Mouse (Mus musculus): ENCODE measurements at regions not wholly inside any gene's neighbourhood (a gene's known extent, or its start where the extent isn't known, plus 50 kb on each side); places are given as distances from the start of the nearest gene placed in this dataset.
A peak's percentile ranks its signal among the peaks of the same experiment; 100 is the strongest.

DNA sequence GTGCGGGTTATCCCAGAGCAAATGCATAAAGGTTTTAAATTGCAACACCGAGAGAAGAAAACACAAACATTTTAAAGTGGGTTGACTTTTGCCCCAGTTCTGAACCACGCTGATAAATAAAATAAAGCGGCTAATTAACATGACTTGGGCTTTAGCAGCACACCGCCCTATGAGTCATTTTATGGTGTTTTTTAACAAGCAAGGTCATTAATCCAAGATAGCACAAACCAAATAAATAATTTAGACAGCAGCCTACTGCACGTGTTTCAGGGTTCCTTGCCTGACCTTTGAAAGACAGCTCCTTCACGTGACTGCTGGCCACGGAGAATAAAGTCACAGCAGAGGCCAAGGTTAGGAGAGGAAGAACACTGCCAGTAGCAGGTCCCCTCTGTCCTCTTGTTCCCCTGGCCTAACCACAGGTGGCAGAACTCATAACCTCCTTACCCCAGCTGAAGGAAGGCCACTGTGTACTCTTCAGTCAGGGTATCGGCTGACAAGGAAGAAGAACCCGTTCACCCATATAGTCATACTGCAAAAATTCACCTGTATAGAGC is 371.8 kb upstream of the Acvr2a start:
- Histone ChIP-seq H3K36me3 (ENCODE audit: control insufficient read depth, insufficient read depth) (no peaks in the 10 kb centered on the region), H3K27me3 (replicated peaks; ENCODE audit: control insufficient read depth, insufficient read depth, low read length) (no peaks in the 10 kb centered on the region), H3K4me1 (replicated peaks; ENCODE audit: control insufficient read depth, insufficient read depth, low read length) (peaks cover 4% of the 10 kb centered on the region; the same call in 1 of the 2 replicates), H3K4me2 (replicated peaks; ENCODE audit: low read depth) (peak overlapping the region; percentile 53), H3K9me3 (ENCODE audit: control insufficient read depth) (no peaks in the 10 kb centered on the region), H3K4me3 (ENCODE audit: low read depth, low read length) (no peak overlapping the region; the same call in 1 of the 2 replicates), H3K27ac (ENCODE audit: low read depth, low read length) (peak overlapping the region; percentile 66), H3K9ac (ENCODE audit: low read depth, low read length) (no peak overlapping the region)
- peak; percentile 90 for ATAC-seq
- peak; percentile 28 for TF ChIP-seq CTCF (IDR thresholded peaks at IDR 0.05; ENCODE audit: low read depth)
- WGBS, result 28% methylated on average over 10 of the region's 10 CpGs

- WGBS, result 46% methylated on average over 5 of the region's 5 CpGs
- Histone ChIP-seq H3K27me3 (replicated peaks; ENCODE audit: control insufficient read depth, insufficient read depth, low read length) (no peaks in the 10 kb centered on the region), H3K27ac (ENCODE audit: low read depth, low read length) (no peak overlapping the region), H3K4me1 (replicated peaks; ENCODE audit: control insufficient read depth, insufficient read depth, low read length) (peaks cover 2% of the 10 kb centered on the region; the same call in 1 of the 2 replicates), H3K36me3 (ENCODE audit: control insufficient read depth, insufficient read depth) (no peaks in the 10 kb centered on the region), H3K9me3 (ENCODE audit: control insufficient read depth) (no peaks in the 10 kb centered on the region), H3K4me2 (replicated peaks; ENCODE audit: low read depth) (no peak overlapping the region), H3K4me3 (ENCODE audit: low read depth, low read length) (no peak overlapping the region), H3K9ac (ENCODE audit: low read depth, low read length) (no peak overlapping the region)
- TF ChIP-seq CTCF (IDR thresholded peaks at IDR 0.05; ENCODE audit: low read depth), result no peak
- ATAC-seq, result no peak
Observed at GRCm38 (mm10) chr2:48445898-48446604, 367.9 kb upstream of the Acvr2a start.

DNA sequence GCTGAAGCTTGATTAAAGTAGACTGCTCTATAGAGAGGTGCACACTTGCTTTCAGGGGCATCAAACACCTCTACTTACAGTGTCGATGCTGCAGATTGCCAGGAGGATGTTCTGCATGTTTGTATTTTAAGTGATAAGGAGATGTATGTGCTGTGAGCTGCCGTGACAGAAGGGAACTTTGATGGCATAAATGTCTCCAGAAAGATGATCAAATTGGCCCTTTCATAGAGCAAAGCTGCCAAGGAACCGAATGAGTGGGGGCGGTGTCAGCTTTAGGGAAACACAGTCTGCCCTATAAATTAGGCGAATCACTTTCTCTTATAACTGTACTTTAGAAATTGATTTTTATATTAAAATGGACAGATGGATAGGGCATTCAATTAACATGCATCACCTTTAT is 367.3 kb upstream of the Acvr2a start:
- Histone ChIP-seq H3K4me1 (replicated peaks; ENCODE audit: control insufficient read depth, insufficient read depth, low read length) (no peaks in the 10 kb centered on the region), H3K4me2 (replicated peaks; ENCODE audit: low read depth) (no peak overlapping the region), H3K9ac (ENCODE audit: low read depth, low read length) (no peak overlapping the region), H3K36me3 (ENCODE audit: control insufficient read depth, insufficient read depth) (no peaks in the 10 kb centered on the region), H3K27ac (ENCODE audit: low read depth, low read length) (no peak overlapping the region), H3K9me3 (ENCODE audit: control insufficient read depth) (no peaks in the 10 kb centered on the region), H3K4me3 (ENCODE audit: low read depth, low read length) (no peak overlapping the region), H3K27me3 (replicated peaks; ENCODE audit: control insufficient read depth, insufficient read depth, low read length) (no peaks in the 10 kb centered on the region)
- no peak for TF ChIP-seq CTCF (IDR thresholded peaks at IDR 0.05; ENCODE audit: low read depth)
- no peak for ATAC-seq
- 65% methylated on average over 5 of the region's 5 CpGs for WGBS

DNA sequence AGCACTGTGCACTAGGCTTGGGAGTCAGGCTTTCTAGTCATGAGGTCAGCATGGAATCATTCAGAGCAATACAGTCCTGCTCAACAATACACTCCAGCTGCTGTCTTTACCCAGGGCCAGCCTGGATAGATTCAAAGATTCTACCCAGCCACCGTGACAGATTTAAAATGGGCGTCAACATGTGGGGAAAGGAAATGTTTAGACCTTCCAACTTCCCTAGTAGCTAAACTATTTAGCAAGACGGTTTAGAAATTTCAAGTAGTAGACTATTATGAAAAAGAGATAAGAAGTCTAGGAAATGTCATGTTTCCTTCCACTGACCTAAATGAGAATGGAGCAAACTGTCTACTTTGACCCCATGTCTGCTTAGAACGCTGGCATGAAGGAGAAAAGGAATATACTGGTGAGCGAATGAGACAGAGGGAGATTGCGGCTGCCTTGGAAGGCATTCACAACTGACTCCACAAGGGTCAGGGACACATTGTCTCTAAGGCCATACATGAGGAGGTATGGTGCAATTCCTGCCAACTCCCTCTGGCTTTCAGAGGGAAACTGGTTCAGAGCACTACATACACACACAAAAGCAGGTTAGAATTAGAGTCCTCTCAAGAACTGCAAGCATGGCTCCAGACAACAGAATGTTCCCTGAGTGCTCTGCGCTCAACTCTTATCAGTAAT is 364.6 kb upstream of the Acvr2a start:
- Histone ChIP-seq H3K27ac (ENCODE audit: low read depth, low read length) (no peak overlapping the region), H3K9me3 (ENCODE audit: control insufficient read depth) (no peaks in the 10 kb centered on the region), H3K36me3 (ENCODE audit: control insufficient read depth, insufficient read depth) (no peaks in the 10 kb centered on the region), H3K27me3 (replicated peaks; ENCODE audit: control insufficient read depth, insufficient read depth, low read length) (no peaks in the 10 kb centered on the region), H3K4me2 (replicated peaks; ENCODE audit: low read depth) (no peak overlapping the region), H3K4me1 (replicated peaks; ENCODE audit: control insufficient read depth, insufficient read depth, low read length) (no peaks in the 10 kb centered on the region), H3K9ac (ENCODE audit: low read depth, low read length) (no peak overlapping the region), H3K4me3 (ENCODE audit: low read depth, low read length) (no peak overlapping the region)
- 68% methylated on average over 7 of the region's 7 CpGs for WGBS
- no peak for ATAC-seq
- no peak for TF ChIP-seq CTCF (IDR thresholded peaks at IDR 0.05; ENCODE audit: low read depth)

DNA sequence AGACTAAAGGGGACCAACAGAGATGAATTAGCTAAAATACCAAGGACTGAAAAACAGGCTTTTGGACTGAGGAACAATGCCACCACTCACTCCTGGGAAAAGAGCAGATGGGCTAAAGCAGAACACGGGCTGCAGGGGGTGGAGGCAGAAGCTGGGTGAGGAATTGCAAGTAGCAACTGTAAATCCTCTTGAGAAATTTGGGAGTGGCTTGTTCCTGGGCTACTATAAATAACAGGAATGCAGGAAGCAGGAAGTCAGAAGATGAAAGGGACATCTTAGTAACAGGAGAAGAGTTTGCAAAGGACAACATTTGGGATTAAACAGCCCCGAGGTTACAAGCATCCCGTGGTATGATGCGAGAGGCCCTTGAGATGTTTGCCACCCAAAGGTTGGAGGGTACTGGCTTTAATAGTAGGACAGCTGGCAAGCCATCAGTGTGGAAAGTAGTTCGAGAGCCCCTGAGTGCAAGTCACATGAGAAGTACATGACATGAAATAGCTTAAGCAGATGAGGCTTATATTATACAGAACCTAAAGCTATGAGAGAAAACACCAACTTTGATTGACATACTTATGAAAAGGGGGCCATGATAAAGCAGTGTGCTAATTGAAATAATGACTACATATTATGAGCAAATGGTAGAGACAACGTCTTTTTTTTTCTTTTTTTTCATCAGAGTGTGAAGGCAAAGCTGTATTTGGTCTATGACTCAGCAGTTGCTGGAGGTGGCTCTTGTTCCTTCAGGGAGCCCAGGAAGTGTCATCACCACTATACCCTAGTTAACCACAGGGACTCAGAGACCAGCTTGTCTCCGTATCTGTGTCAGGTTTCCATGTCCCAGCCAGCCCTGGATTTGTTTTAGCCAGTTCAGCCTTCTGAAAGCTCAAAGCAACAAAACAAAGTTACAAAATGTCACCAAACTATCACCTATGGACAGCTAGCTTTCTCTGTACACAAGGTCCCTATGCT is 357.6 kb upstream of the Acvr2a start:
- 49% methylated on average over 7 of the region's 7 CpGs for WGBS
- no peak overlapping the region for H3K9ac ChIP-seq (ENCODE audit: low read depth, low read length)
- no peak overlapping the region for H3K4me2 ChIP-seq (replicated peaks; ENCODE audit: low read depth)
- ATAC-seq, result no peak
- no peak for TF ChIP-seq CTCF (IDR thresholded peaks at IDR 0.05; ENCODE audit: low read depth)
- H3K4me3 ChIP-seq (ENCODE audit: low read depth, low read length), result no peak overlapping the region
- H3K27ac ChIP-seq (ENCODE audit: low read depth, low read length), result no peak overlapping the region
- no peaks in the 10 kb centered on the region for H3K27me3 ChIP-seq (replicated peaks; ENCODE audit: control insufficient read depth, insufficient read depth, low read length)
- no peaks in the 10 kb centered on the region for H3K9me3 ChIP-seq (ENCODE audit: control insufficient read depth)
- H3K36me3 ChIP-seq (ENCODE audit: control insufficient read depth, insufficient read depth), result no peaks in the 10 kb centered on the region
- H3K4me1 ChIP-seq (replicated peaks; ENCODE audit: control insufficient read depth, insufficient read depth, low read length), result no peaks in the 10 kb centered on the region

DNA sequence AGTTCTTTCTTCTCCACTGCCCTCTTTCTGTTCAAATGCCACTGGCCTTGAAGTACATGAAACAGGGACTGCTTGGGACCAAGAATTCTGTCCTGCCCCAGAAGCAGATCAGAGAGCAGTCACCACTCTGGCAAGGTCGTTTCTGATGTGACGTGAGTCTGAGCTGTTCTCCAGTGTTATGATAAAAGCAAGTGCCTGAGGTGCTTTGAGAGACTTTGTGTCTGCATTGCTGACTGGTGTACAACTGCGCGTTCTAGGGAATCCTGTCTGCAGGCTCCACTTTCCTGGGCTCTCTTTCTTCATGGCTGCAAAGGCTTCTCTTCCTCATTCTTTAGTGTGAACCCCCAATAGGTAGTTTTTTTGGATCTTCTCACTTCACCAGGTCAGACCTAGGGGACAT is 356.8 kb upstream of the Acvr2a start:
- Histone ChIP-seq H3K27ac (ENCODE audit: low read depth, low read length) (no peak overlapping the region), H3K4me3 (ENCODE audit: low read depth, low read length) (no peak overlapping the region), H3K9ac (ENCODE audit: low read depth, low read length) (no peak overlapping the region), H3K4me1 (replicated peaks; ENCODE audit: control insufficient read depth, insufficient read depth, low read length) (no peaks in the 10 kb centered on the region), H3K4me2 (replicated peaks; ENCODE audit: low read depth) (no peak overlapping the region), H3K27me3 (replicated peaks; ENCODE audit: control insufficient read depth, insufficient read depth, low read length) (no peaks in the 10 kb centered on the region), H3K36me3 (ENCODE audit: control insufficient read depth, insufficient read depth) (no peaks in the 10 kb centered on the region), H3K9me3 (ENCODE audit: control insufficient read depth) (no peaks in the 10 kb centered on the region)
- TF ChIP-seq CTCF (IDR thresholded peaks at IDR 0.05; ENCODE audit: low read depth), result no peak
- ATAC-seq, result no peak
- 81% methylated on average over 4 of the region's 4 CpGs for WGBS
